ENCODE assay signal across 15 mouse cellular contexts in genomic region chr3:106170522-106171053, GRCm38 (mm10). TPM values are rescaled to one million over a fixed set of nuclear protein-coding genes. Genes with fewer than 3 reads are reported as not detected.
DNase-seq lines count a peak whose midpoint lies in the region; ATAC-seq lines count a peak whose summit lies in the region.
"Had no signal": no experiment of that assay in that cellular context is flagged by ENCODE, and none has a peak within 500 bp of the region (broad histone marks: within the 10 kb centered on the region; RNA-seq: fewer than 3 reads in every experiment).

No protein-coding gene starts in this region.

- no peak overlapping the region for H3K4me3 ChIP-seq in heart, embryonic 11.5 days (ENCODE audit: low read depth, low read length)
- H3K4me3 ChIP-seq in midbrain, embryonic 12.5 days = no peak overlapping the region
- H3K4me3 ChIP-seq in midbrain, embryonic 10.5 days = no peak overlapping the region
- no peak overlapping the region for H3K4me3 ChIP-seq in forebrain, embryonic 14.5 days (ENCODE audit: low read depth, low read length)

- no peaks in the 10 kb centered on the region for H3K36me3 ChIP-seq in heart, embryonic 11.5 days (ENCODE audit: control insufficient read depth, insufficient read depth, low read length)
- H3K36me3 ChIP-seq in midbrain, embryonic 12.5 days = no peaks in the 10 kb centered on the region
- H3K36me3 ChIP-seq in midbrain, embryonic 10.5 days = no peaks in the 10 kb centered on the region
- H3K36me3 ChIP-seq in forebrain, embryonic 14.5 days (ENCODE audit: control insufficient read depth, insufficient read depth, low read length) = no peaks in the 10 kb centered on the region

- no peak for DNase-seq in heart, adult 8-10 months (ENCODE audit: low spot score)
- no peak for DNase-seq in midbrain, embryonic 10.5 days (ENCODE audit: low spot score)
- peak; percentile 25 for DNase-seq in forebrain, embryonic 14.5 days (ENCODE audit: low spot score)
- DNase-seq in frontal cortex, postnatal 25 days (ENCODE audit: low spot score in 2 of 2) = no peak
- DNase-seq in thymus, postnatal 14 days = no peak
- DNase-seq: gastrocnemius, postnatal 10 days; heart, postnatal 10 days; lung, embryonic 14.5 days had no signal

- H3K27ac ChIP-seq in heart, embryonic 11.5 days (ENCODE audit: low read depth, low read length) = no peak overlapping the region
- H3K27ac ChIP-seq in midbrain, embryonic 12.5 days (replicated peaks) = no peak overlapping the region
- no peak overlapping the region for H3K27ac ChIP-seq in midbrain, embryonic 10.5 days (replicated peaks)
- no peak overlapping the region for H3K27ac ChIP-seq in forebrain, embryonic 14.5 days (ENCODE audit: low read depth, low read length)

- no peaks in the 10 kb centered on the region for H3K4me1 ChIP-seq in heart, embryonic 11.5 days (ENCODE audit: control insufficient read depth, insufficient read depth, low read length)
- no peaks in the 10 kb centered on the region for H3K4me1 ChIP-seq in midbrain, embryonic 12.5 days
- no peaks in the 10 kb centered on the region for H3K4me1 ChIP-seq in midbrain, embryonic 10.5 days
- H3K4me1 ChIP-seq in forebrain, embryonic 14.5 days (ENCODE audit: control insufficient read depth, insufficient read depth, low read length) = 0 out of 2 replicates have a peak, but pooled peaks cover 2% of the 10 kb centered on the region

- no peak overlapping the region for H3K9ac ChIP-seq in heart, embryonic 11.5 days (ENCODE audit: low read depth, low read length)
- no peak overlapping the region for H3K9ac ChIP-seq in midbrain, embryonic 12.5 days (replicated peaks)
- H3K9ac ChIP-seq in forebrain, embryonic 14.5 days (ENCODE audit: low read length) = no peak overlapping the region
- H3K9ac ChIP-seq: lung, embryonic 14.5 days had no signal

- no peak overlapping the region for H3K4me2 ChIP-seq in heart, embryonic 11.5 days
- H3K4me2 ChIP-seq in midbrain, embryonic 12.5 days (replicated peaks) = no peak overlapping the region
- H3K4me2 ChIP-seq in forebrain, embryonic 14.5 days (ENCODE audit: low read length) = no peak overlapping the region
- H3K4me2 ChIP-seq: lung, embryonic 14.5 days had no signal

- H3K27me3 ChIP-seq in heart, embryonic 11.5 days (ENCODE audit: control insufficient read depth, insufficient read depth, low read length) = no peaks in the 10 kb centered on the region
- H3K27me3 ChIP-seq in midbrain, embryonic 12.5 days = no peaks in the 10 kb centered on the region
- H3K27me3 ChIP-seq in midbrain, embryonic 10.5 days (ENCODE audit: low read depth, poor library complexity, severe bottlenecking) = no peaks in the 10 kb centered on the region
- no peaks in the 10 kb centered on the region for H3K27me3 ChIP-seq in forebrain, embryonic 14.5 days (replicated peaks; ENCODE audit: control insufficient read depth, insufficient read depth, low read length)

- 33% methylated on average over 1 of the region's 1 CpGs for WGBS in heart, embryonic 11.5 days (ENCODE audit: insufficient replicate concordance)
- WGBS in midbrain, embryonic 12.5 days = 67% methylated on average over 1 of the region's 1 CpGs
- WGBS in midbrain, embryonic 10.5 days = 60% methylated on average over 1 of the region's 1 CpGs
- WGBS in forebrain, embryonic 14.5 days = 73% methylated on average over 1 of the region's 1 CpGs

- 0 out of 2 replicates have a peak, but pooled peaks have one; percentile 31 for ATAC-seq in heart, embryonic 11.5 days (replicated peaks; ENCODE audit: insufficient number of reproducible peaks, low FRiP score, low TSS enrichment)
- ATAC-seq in midbrain, embryonic 12.5 days (ENCODE audit: low FRiP score, low read depth) = peak; percentile 23; the same call in 1 of the 2 replicates
- 0 out of 2 replicates have a peak, but pooled peaks have one; percentile 50 for ATAC-seq in forebrain, embryonic 14.5 days
- peak; percentile 77 for ATAC-seq in megakaryocyte, adult 5-6 weeks (ENCODE audit: poor library complexity, severe bottlenecking)
- ATAC-seq: intestine, postnatal 0 days had no signal

- H3K9me3 ChIP-seq in heart, embryonic 11.5 days (replicated peaks; ENCODE audit: control insufficient read depth, low read length) = peaks cover 6% of the 10 kb centered on the region
- no peaks in the 10 kb centered on the region for H3K9me3 ChIP-seq in midbrain, embryonic 12.5 days
- no peaks in the 10 kb centered on the region; the same call in 1 of the 2 replicates for H3K9me3 ChIP-seq in midbrain, embryonic 10.5 days (replicated peaks)
- H3K9me3 ChIP-seq in forebrain, embryonic 14.5 days (replicated peaks; ENCODE audit: control insufficient read depth, low read length) = 0 out of 2 replicates have a peak, but pooled peaks cover 2% of the 10 kb centered on the region

RNA-seq across cellular contexts. Expression of gene Chil3, which starts 3.2 kb away (rescaled TPM):
- polyA plus RNA-seq in heart, embryonic 11.5 days (2014; fragmentation: Nextera tagmentation; extraction: Ambion mirVana) = not detected in 2 replicates
- 10 to 100 TPM in 1 of 4 experiments, under 1 TPM in 1, not detected in 2; 0.34 to 91.4 TPM for total RNA-seq in heart, adult 8-10 months (2022)
- polyA plus RNA-seq in midbrain, embryonic 12.5 days (2016; fragmentation: Nextera tagmentation; extraction: Ambion mirVana) = not detected in 2 replicates
- polyA plus RNA-seq in midbrain, embryonic 10.5 days (2016; fragmentation: Nextera tagmentation; extraction: Ambion mirVana) = not detected in 2 replicates
- 0.23 TPM in 1 of 2 replicates, not detected in the other for polyA plus RNA-seq in forebrain, embryonic 14.5 days (2014; fragmentation: Nextera tagmentation; extraction: Ambion mirVana)
- total RNA-seq in megakaryocyte, adult 5-6 weeks (2015) = 2,315 and 2,335 TPM in 2 replicates
- 1,740 and 1,755 TPM in 2 replicates for total RNA-seq in megakaryocyte, adult 5-6 weeks (2017)
- total RNA-seq: heart, postnatal 10 days; left cerebral cortex, adult 8-10 months had no signal
- polyA plus RNA-seq: lung, embryonic 14.5 days had no signal

RNA-seq across cellular contexts. Expression of gene Chil4, which starts 48.7 kb away (rescaled TPM):
- not detected in 2 replicates for polyA plus RNA-seq in heart, embryonic 11.5 days (2014; fragmentation: Nextera tagmentation; extraction: Ambion mirVana)
- not detected for total RNA-seq in heart, adult 8-10 months (2022)
- not detected in 2 replicates for polyA plus RNA-seq in midbrain, embryonic 12.5 days (2016; fragmentation: Nextera tagmentation; extraction: Ambion mirVana)
- not detected in 2 replicates for polyA plus RNA-seq in midbrain, embryonic 10.5 days (2016; fragmentation: Nextera tagmentation; extraction: Ambion mirVana)
- not detected in 2 replicates for polyA plus RNA-seq in forebrain, embryonic 14.5 days (2014; fragmentation: Nextera tagmentation; extraction: Ambion mirVana)
- 0.14 and 0.18 TPM in 2 replicates for total RNA-seq in megakaryocyte, adult 5-6 weeks (2015)
- total RNA-seq in megakaryocyte, adult 5-6 weeks (2017) = 0.16 and 0.18 TPM in 2 replicates
- total RNA-seq: adrenal gland, postnatal 4 days; gastrocnemius, postnatal 10 days; heart, postnatal 10 days; left cerebral cortex, adult 8-10 months had no signal
- polyA plus RNA-seq: intestine, postnatal 0 days; lung, embryonic 14.5 days; testis, adult 2 months had no signal

RNA-seq across cellular contexts. Expression of gene Chia1, which starts 57.6 kb away (rescaled TPM):
- polyA plus RNA-seq in heart, embryonic 11.5 days (2014; fragmentation: Nextera tagmentation; extraction: Ambion mirVana) = 0.19 and 0.48 TPM in 2 replicates
- not detected for total RNA-seq in heart, adult 8-10 months (2022)
- 0.14 and 0.35 TPM in 2 replicates for polyA plus RNA-seq in midbrain, embryonic 12.5 days (2016; fragmentation: Nextera tagmentation; extraction: Ambion mirVana)
- 0.11 TPM in 1 of 2 replicates, not detected in the other for polyA plus RNA-seq in midbrain, embryonic 10.5 days (2016; fragmentation: Nextera tagmentation; extraction: Ambion mirVana)
- polyA plus RNA-seq in forebrain, embryonic 14.5 days (2014; fragmentation: Nextera tagmentation; extraction: Ambion mirVana) = 1.0 and 1.5 TPM in 2 replicates
- not detected in 2 replicates for total RNA-seq in megakaryocyte, adult 5-6 weeks (2015)
- not detected in 2 replicates for total RNA-seq in megakaryocyte, adult 5-6 weeks (2017)
- total RNA-seq: adrenal gland, postnatal 4 days; gastrocnemius, postnatal 10 days; heart, postnatal 10 days had no signal
- polyA plus RNA-seq: intestine, postnatal 0 days had no signal

Comparison
In these comparisons a context has a peak if more than half of its experiments do, and no peak if none do; other contexts are left out.
1. ATAC-seq: peak in every context shown above with its lines; median percentile 77 in megakaryocyte, adult 5-6 weeks; 50 in forebrain, embryonic 14.5 days; 31 in heart, embryonic 11.5 days; 23 in midbrain, embryonic 12.5 days.